Mouse (Mus musculus) thymus, postnatal 36 days (tissue): ENCODE measurements at regions not wholly inside any gene's neighbourhood (a gene's known extent, or its start where the extent isn't known, plus 50 kb on each side); places are given as distances from the start of the nearest gene placed in this dataset.

Source experiments
- DNase-seq, 2 experiments: peaks; one replicate each; pipeline ENCODE4 v3.0.0; 2022; ENCODE audit warnings: mixed read lengths in 2 of 2

DNA sequence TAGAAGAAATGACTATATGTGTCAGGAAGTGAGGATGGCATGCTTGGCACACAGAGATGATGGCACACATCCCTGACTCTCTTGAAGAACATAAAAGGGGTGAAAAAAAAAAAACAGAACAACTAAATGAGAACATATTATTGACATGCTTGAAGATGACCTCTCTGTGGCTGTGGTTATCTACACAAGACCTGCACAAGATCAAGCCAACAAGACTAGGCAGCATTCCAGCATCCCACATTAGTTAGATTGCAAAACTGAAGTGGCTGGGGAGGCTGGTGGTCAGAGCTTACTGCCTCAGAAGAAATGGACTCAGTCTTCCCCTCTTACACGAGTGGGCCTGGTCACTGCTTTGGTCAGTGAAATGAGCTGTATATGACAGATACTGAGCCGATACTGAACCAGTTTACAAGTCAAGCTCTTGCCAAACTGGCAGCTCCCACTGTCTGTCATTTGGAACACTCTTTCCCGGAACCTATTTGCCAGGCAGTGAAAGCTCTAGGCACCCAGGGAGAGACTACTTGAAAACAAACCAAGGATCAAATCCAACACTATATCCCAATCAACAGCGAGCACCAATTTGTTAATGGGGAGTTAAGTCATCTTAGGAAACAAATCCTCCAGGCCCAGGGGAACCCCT, 335.6 kb upstream of the Noct start:
- DNase-seq = no peak

DNA sequence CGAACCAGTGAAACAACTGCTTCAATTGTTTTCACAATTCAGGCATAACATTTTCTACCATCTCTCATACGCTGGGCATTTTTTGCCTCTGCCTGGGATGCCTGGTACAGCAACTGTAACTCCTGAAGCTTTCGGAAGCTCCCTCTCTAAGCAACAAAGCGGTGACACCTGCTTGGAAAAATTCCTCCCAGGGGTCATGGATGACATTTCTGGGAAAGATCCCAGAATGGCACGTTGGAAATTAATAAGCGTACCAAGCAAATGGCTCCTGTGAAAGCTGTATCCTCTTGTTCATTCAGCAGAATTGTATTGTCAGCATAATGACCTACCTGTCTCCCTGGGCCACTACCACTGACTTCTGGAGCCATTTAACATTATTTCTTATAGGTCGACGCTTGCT, 333.7 kb upstream of the Noct start:
- no peak for DNase-seq

DNA sequence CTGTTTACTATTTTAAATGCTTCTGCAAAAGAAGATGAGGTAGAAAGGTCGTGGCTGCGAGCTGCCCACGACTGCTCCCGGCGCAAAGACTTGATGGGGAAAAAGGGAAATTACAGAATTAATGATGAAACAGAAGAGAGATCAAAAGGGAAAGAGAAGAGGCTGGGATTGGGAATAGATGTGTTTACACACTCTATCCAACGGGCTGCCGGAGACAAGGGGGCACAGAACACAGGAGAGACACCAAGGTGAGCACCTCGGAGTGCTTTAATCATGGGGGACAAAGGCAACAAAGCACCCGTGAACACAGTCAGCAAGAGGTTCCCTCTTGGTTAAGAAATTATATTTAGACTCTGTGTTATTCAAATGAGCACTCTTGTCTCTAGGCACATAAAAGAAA, 326.1 kb upstream of the Noct start:
- no peak for DNase-seq

DNA sequence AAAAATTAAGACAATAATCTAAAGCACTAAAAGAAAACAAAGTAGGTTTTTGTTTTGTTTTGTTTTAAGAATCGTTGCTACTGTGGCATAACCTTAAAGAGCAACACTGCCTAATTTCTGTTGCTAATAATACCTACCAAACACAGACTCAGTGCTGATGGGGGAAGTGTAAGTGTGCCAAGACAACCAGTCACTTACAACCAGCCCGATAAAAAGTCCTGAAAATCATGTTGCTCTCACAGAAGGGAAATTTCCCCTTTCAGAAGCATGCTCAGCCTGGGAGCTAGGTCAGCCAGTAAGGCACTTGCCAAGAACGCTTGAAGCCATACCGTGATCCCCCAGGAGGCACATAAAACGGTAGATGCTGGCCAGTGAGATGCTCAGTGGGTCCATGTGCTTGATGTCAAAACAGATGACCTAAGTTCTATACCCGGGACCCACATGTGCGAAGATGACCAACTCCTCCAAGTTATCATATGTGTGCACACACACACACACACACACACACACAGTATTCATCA, 324.4 kb upstream of the Noct start:
- DNase-seq = no peak

DNA sequence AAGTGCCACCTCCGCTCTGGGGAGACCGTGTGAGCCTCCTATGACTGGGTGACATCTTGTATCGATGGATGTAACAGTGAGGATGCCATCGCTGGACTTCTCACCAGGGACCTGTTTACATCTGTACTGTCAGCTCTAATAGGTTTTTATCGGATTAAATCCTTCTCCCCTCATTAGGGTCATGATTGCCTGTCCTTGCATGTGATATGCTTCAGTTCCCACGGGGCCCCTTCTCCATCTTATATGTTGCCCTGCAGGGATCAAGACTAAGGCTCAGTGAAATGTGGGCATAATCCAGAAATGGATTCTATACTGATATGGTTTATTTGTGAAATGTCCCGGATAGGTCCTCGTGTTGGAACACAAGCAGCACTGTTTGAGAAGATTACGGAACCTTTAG, 323.7 kb upstream of the Noct start:
- DNase-seq = no peak

DNA sequence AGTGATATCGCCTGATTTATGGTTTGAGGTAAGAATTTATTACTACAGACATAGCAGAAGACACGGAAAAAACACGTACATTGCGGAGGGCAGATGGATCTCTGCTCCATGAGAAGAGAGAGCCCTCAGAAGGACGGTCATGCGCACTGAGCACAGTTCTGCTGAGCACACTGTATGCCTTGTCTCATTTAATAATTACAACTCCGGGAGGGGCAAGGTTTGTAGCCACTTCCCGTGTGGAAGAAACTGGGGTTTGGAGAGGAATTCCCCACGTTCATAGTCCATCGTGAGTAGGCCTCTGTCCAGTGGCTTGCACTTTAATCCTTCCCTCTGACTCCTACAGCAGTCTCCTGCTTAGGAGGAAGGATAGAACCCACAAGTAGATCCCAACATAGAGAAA, 322.9 kb upstream of the Noct start:
- no peak for DNase-seq

DNA sequence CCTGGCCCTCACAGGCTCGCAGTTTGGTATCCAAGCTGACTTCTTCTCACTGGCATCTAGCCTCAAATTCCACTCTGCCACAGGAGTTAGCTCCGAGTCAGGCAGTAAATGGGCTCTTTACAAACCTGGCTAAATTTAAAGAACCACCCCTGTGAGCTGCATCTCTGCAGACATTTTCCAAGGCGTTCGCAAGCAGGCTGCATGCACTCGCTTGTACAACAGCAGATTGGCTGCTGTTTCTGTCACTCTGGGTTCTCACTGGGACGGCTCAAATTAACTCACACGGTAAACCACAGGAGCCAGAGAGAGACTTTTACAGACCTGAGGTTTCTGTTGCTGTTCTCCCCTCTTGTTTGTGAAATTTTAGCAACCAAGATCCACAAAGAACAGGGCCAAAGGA, 321.3 kb upstream of the Noct start:
- DNase-seq = peak; percentile 59 to 70

DNA sequence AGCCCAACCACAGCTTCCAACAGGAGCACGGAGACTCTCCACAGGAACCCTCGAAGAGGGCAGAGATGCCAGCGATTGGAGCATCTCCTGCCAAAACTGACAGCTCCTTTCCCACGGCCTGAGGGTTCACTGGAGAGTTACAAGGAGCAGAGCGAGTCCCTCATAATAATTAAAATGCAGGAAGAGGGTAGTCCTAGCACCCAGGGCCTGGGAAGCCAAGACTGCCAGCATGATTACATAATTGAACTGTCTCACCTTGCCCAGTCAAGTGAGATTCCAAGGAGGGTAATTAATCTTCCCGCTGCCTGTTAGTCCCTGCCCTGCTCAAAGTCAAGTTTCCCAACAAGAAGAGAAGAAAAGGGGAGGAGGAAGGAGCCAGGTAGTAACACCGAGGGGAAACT, 319.5 kb upstream of the Noct start:
- DNase-seq = peak; percentile 17 to 35

DNA sequence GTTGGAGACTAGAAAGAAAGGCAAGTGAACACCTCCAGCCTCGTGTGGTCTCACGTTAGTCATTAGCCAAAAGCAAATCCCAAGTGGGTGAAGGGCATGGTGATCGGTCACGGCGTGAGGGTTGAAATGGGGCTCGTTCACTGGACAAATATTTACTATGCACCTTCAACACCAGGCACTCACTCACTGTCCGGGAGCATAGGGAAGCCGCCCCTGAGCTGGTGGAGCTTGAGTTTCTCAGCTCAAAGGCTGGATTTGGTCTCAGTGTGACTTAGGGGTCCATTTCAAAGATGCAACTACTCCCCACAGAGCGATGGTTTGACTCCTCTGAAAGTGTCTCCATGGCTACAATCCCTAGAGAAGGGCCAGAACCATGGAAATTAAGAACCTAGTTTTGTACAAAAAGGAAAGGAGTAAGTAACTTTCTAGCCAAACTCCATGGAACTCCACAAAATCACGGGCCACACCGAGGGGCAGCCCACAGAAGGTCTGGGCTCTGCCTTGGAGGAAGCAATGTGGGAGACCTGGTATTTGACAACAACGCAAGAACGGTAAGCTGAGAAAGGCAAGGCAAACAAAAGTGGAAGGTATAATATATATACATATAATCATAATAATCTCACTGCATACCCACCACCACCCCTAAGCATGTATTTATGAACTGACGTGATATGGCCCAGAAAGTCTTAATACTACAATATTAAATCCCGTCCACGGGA, 318.8 kb upstream of the Noct start:
- peak; percentile 24 to 43 for DNase-seq

DNA sequence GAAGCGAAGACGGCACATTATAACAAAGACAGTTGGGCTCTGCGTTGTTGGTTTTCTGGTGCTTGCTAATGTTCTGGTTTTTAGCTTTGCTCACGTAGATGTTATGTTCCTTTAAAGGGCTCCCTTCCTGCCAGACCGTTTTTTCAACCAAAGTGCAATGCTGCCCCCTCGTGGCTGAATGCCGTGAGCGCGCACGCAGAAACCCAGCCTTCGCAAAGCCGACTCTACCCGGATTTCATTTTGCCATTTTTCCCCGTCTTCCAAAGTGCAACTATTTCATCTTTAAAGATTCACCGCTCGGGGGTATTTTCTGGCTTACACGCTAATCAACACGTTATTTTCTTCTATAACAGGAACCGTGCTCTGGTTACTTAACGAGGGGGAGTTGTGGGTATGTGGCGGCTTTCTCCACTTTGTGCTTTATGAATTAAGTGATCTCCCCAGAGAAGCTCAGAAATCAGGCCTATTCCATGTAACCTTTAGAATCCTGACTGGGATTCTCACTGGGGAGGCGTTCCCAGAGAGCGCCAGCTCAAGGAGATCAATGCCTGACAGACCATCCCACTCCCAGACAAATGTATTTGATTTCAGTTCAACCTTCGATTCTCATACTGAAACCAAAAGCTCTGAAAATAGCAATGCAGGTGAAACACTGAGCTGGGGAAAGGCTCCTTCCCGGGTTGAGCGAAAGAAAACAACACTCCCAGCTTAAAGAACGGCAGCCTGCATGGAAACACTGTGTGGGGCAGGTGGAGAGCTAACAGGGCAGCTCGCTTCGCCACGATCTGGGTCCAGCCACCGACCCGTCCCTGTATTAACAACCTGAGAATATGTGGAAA, 318.0 kb upstream of the Noct start:
- peak; percentile 90 to 96 for DNase-seq

DNA sequence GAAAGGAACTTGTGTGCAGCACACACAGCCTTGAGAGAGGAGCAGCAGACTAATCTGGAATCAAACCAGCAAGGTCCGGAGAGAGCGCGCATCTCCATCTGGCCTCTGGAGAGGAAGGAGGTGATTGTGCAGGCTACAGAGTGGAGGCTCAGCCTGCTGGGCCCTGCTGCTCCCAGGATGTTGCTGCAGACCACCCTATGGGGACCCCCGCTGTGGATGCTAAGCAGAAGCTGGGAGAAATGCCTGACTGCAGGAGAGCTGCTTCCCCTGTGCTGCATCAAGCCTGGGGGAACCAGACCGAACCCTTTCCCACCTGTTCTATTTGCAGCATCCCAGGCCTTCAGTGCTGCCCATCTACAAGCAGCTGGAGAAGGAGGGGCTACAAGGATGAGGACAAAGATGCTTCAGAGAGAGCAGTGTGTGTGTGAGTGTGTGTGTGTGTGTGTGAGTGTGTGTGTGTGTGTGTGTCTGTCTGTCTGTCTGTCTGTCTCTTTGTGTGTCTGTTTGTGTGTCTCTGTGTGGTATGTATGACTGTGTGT, 311.2 kb upstream of the Noct start:
- DNase-seq = no peak

DNA sequence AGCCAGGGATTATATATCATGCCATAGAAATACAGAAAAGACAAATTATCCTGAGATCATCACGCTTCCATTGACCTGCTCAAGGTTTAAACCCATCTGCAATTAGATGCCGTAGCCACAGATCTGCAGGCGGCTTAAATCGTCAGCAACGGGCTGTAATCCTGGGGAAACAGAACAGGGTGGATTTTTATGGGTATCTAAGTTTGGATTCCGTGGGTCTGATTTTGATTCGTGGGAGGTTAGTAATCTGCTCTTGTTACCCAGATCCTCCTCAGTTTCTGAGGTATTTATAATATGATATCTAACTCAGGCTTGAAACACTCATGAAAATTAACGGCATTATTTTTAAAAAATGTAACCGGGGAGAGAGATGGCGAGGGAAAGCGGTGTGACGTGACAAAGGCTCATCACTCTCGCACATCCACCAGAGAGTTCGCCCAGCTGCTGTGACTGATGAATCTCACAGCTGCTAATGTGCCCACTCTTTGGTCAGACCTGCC, 309.3 kb upstream of the Noct start:
- no peak for DNase-seq

DNA sequence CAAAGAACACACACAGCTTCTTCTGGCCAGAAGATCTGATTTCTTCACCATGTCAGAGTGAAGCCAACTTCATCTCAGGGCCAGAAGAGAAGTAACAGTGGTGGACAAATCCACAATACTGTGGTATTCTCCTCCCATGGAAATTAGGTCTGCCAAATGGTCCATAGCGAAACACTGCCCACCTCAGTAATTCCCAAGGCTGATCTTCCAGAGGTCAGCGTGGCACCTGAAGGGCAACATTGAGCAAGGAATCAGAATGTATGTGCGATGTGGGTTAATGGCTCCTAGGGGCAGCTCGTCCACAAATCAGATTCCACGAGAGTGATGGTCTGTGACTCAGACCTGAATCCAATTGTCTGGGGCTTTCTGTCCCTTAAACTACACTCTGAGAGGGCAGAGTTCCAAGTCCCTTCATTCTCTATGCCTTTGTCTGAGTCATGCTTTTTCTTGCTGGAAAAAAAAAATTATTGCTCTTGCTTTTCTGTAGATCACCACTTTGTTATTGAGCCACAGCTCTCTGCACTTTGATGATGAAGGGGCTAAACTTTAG, 307.9 kb upstream of the Noct start:
- no peak for DNase-seq

DNA sequence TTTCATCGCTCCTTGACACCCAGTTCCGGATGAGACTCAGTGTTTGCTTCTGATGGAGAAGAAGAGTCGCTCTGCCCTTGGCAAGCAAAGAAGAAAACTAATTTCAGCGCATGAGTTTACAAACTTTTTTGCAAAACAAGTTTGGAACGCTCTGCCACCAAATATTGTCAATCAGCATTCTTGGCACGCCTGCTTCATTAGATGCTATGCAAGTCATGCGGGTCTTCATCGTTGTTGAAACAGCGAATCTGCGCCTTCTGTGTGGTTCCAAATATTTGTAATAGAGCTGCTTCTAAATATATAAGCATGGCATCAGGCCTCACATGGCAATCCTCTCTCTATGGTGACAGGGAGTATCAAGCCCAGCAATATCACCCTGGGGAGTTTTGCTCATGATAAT, 301.9 kb upstream of the Noct start:
- no peak for DNase-seq

DNA sequence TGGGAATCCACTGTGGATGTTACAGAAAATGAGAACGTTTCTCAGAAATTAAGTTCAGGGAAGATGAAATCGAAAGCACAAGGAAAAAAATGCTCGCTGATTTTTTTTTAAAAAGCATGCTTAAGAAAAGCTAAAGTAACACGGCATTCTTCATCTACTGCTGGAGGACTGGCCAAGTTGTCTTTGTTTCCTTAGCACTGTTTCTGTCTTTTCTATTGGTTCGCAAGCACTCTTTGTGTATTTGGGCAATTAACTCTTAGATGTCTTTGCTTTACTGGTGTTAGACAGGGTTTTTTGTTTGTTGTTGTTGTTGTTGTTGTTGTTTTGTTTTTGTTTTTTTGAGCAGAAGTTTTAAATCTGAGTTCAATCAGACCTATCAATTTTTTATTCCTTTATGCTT, 301.4 kb upstream of the Noct start:
- no peak for DNase-seq

DNA sequence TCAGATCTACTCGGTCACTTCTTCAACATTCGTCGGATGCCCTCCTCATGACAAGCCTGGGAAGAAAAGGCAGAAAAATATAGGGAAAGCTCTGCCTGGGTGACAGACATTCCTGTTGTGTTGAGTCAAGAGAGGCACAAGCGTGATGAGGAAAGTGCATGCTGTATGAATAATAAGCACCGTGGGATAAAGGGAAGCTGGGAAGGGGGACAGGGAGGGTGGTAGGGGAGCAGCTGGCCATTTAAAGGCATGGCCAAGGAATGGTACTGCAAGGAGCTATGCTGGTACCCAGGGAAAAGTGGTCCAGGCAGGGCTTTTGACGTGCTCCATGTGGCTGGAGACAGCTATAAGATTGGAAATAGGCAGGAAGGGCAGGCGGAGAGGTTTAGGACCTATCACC, 300.9 kb upstream of the Noct start:
- no peak for DNase-seq

DNA sequence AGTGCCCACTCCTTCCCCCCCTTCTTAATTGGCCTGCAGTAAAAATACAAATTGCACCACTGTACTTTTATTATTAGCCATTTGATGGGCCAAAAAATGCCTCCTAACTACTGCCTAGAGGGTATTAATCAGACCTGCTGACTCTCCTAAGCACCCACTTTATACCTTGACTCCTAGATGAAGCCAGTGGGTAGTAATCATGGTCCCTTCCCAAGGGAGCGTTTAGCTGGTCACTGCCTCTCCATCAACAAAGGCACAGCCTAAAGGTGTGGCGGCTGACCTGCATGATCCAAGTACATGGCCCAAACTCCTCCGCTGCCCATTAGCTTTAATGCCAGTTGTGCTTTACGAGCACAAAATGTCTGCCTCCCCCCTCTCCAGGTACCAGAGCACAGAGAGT, 296.9 kb upstream of the Noct start:
- DNase-seq = no peak

DNA sequence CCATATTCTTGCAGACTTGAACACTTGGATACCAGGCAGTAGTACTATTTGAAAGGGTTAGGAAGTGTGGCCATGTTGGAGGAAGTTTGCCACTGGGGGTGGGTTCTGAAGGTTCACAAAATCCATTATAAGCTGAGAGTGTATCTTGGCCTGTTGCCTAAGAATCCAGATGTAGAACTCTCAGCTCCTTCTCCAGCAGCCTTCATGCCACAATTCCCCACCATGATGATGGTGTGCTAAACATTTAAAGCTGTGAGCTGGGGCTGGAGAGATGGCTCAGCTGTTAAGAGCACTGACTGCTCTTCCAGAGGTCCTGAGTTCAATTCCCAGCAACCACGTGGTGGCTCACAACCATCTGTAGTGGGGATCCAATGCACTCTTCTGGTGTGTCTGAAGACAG, 295.2 kb upstream of the Noct start:
- no peak for DNase-seq

DNA sequence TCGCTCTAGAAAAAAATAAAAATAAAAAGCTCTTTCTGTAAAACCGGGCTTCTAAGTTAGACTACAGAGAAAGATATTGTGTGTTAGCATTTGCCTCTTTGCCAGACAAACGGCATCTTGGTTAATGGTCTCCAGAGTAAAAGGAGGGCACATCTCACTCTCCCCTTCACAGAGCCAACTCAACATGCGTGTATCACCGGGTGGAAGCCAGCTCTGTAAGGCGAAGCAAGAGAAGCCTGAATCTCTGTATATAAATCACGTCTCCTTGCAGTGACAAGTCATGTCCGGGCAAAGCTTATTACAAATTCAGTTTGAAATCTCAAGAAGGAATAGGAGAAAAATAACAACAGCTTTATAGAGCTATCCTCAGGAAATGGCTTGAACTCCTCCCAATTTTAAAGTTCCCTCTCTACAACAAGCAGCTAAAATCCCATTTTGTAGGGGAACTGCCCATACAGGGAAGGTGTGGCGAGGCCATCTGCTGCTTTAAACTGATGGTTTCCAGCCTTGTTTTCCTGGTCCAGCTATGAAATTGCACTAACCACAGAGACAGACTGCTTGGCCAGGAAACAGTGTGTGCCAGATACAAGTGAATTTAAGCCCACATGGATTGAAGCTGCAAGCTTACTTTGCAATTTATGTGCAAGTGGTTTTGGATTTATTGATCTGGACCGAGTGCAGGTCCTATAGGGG, 291.7 kb upstream of the Noct start:
- DNase-seq = no peak

DNA sequence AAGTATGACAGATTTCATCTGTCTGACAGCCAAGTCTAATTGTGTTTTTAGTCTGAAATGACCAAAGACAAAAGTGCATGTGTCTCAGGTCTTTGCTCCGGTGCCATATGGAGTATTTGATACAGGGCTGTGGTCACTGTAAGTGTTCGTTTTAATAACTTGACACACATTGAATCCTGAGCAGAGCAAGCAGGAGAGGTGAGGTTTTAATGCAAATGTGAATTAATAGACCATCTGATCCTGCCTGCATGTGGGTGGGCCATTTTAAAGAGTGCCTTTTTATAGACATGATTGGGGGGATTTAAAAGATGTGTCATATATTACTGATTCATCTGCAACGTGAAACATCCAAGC, 291.2 kb upstream of the Noct start:
- no peak for DNase-seq

DNA sequence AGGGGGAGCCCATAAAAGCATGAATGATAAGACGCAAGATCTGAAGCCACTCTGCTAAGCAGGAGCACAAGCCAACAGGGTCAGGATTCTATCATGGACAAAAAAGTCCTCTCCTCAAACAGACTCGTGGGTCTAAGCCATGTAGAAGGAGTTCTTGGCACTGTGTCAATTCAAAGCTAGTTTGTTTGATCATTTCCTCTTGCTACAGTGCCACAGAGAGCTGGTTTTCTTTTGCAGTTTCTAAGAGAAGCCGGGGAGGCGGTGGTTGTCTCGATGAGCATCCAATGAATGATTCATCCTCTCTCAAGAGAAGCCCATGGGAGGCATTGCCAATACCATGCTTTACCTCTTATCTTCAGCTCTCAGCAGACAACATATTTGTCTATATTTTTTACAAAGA, 284.6 kb upstream of the Noct start:
- DNase-seq = no peak

DNA sequence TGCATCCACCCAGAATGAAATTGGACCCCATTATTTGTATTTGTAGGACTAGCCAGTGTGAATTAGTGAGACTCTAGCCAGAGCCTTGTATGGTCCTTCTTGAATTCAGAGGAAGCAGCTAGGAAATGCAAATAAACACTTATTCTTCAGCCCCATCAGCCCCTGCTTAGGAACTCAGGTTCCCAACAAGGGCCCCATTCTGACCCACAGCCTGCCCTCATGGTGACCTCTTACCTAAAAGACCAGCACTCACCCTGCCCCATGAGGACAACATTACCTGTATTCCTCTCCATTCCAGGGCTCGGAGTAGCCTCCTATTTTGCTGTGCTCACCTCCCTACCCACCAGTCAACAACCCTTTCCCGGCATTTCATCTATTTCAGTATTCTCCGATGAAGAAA, 283.6 kb upstream of the Noct start:
- DNase-seq = no peak

DNA sequence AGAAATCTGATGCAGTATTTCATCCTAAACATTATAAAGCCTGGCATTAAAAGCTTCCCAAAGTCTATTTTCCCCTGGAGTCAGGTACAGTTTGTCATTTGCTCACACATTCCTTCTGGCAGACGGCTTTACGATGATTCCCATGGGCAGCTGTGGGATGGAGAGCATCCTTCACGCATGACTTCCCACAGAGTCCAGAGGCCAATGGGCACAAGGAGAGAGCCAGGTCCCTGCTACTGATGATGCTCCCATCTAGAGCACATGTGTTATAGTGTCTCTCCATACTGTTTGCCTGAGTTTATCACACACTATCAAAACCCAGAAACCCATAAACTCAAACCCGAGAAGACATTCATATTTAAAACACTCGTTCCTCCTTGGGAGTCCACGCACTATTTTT, 270.8 kb upstream of the Noct start:
- DNase-seq = no peak
